Mouse (Mus musculus) right cerebral cortex, postnatal 10 days (tissue): ENCODE measurements at regions not wholly inside any gene's neighbourhood (a gene's known extent, or its start where the extent isn't known, plus 50 kb on each side); places are given as distances from the start of the nearest gene placed in this dataset.

Source experiments
- DNase-seq, 2 experiments: peaks; one replicate each; pipeline ENCODE4 v3.0.0; 2021; ENCODE audit warnings: low spot score in 2 of 2

DNA sequence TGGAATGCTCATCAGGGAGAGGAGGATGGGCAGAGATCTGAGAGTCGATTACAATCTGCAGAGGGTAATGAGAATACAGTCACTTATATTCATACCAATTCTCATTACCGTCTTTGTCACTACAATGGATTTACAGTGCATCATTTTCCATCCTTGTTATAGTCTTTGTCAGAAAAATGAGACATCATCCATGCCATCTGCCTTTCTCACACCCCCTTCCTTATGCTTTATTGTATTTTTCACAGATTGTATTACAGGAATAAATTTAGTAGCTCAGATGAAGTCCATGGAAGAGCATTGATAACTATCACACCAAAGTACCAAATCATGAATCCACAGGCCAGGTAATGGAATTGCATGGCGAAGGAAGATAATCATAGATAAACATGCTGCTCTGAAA lies 779.5 kb downstream of the Cenpc1 start:
- DNase-seq = no peak

- DNase-seq = no peak
Observed at GRCm38 (mm10) chr5:85248453-85248852, 816.9 kb downstream of the Cenpc1 start.

DNA sequence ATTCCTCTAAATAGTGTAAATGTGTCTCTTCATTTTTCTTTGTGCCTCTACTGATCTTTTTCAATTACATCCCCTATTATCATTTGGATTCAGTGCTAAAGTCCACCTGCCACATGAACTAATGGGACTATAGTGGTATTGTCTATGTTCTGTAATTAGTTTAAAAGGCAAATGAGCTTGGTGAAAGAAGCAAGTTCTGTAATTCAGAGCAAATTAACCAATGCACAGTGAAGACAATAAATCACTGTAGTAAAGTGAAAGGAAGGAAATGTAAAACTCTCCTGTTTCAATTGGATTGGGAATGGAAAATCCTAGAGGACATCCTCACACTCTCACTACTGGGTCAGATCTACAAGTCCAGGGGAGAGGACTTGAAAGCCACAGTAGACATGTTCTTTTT lies 823.2 kb upstream of the Epha5 start:
- no peak for DNase-seq

- peak; percentile 53 to 61 for DNase-seq
Observed at GRCm38 (mm10) chr5:85239509-85240031, 822.4 kb upstream of the Epha5 start.
